ENCODE assay signal across 17 mouse cellular contexts in genomic region chr2:71122268-71123029, GRCm38 (mm10). TPM values are rescaled to one million over a fixed set of nuclear protein-coding genes. Genes with fewer than 3 reads are reported as not detected.
DNase-seq lines count a peak whose midpoint lies in the region; ATAC-seq lines count a peak whose summit lies in the region.
"Had no signal": no experiment of that assay in that cellular context is flagged by ENCODE, and none has a peak within 500 bp of the region (broad histone marks: within the 10 kb centered on the region; RNA-seq: fewer than 3 reads in every experiment).

No protein-coding gene starts in this region.

- H3K4me3 ChIP-seq in forebrain, embryonic 15.5 days, result no peak overlapping the region
- H3K4me3 ChIP-seq in forebrain, embryonic 13.5 days, result no peak overlapping the region
- no peak overlapping the region for H3K4me3 ChIP-seq in limb, embryonic 12.5 days (replicated peaks)
- no peak overlapping the region for H3K4me3 ChIP-seq in limb, embryonic 10.5 days
- H3K4me3 ChIP-seq in limb, embryonic 15.5 days, result no peak overlapping the region
- H3K4me3 ChIP-seq: liver, embryonic 13.5 days; lung, embryonic 15.5 days had no signal

- no peaks in the 10 kb centered on the region for H3K36me3 ChIP-seq in forebrain, embryonic 15.5 days
- no peaks in the 10 kb centered on the region for H3K36me3 ChIP-seq in forebrain, embryonic 13.5 days (ENCODE audit: poor library complexity, severe bottlenecking)
- H3K36me3 ChIP-seq in limb, embryonic 12.5 days, result no peaks in the 10 kb centered on the region
- no peaks in the 10 kb centered on the region for H3K36me3 ChIP-seq in limb, embryonic 10.5 days
- H3K36me3 ChIP-seq in limb, embryonic 15.5 days, result no peaks in the 10 kb centered on the region
- H3K36me3 ChIP-seq: liver, embryonic 13.5 days; lung, embryonic 15.5 days had no signal

- H3K27ac ChIP-seq in forebrain, embryonic 15.5 days (replicated peaks), result peak overlapping the region; percentile 38
- no peak overlapping the region; the same call in 1 of the 2 replicates for H3K27ac ChIP-seq in forebrain, embryonic 13.5 days
- H3K27ac ChIP-seq in limb, embryonic 12.5 days, result peak overlapping the region; percentile 20; the same call in 1 of the 2 replicates
- no peak overlapping the region for H3K27ac ChIP-seq in limb, embryonic 10.5 days
- H3K27ac ChIP-seq in limb, embryonic 15.5 days, result peak overlapping the region; percentile 57
- H3K27ac ChIP-seq: liver, embryonic 13.5 days; lung, embryonic 15.5 days had no signal

- H3K4me1 ChIP-seq in forebrain, embryonic 15.5 days, result peaks cover 29% of the 10 kb centered on the region
- peaks cover 40% of the 10 kb centered on the region for H3K4me1 ChIP-seq in forebrain, embryonic 13.5 days
- H3K4me1 ChIP-seq in limb, embryonic 12.5 days (replicated peaks), result peaks cover 25% of the 10 kb centered on the region
- peaks cover 14% of the 10 kb centered on the region for H3K4me1 ChIP-seq in limb, embryonic 10.5 days
- peaks cover 34% of the 10 kb centered on the region for H3K4me1 ChIP-seq in limb, embryonic 15.5 days

- no peak overlapping the region for H3K9ac ChIP-seq in forebrain, embryonic 15.5 days (replicated peaks)
- no peak overlapping the region for H3K9ac ChIP-seq in forebrain, embryonic 13.5 days
- no peak overlapping the region for H3K9ac ChIP-seq in limb, embryonic 12.5 days (replicated peaks)
- no peak overlapping the region for H3K9ac ChIP-seq in limb, embryonic 15.5 days
- H3K9ac ChIP-seq: liver, embryonic 13.5 days; lung, embryonic 15.5 days had no signal

- H3K27me3 ChIP-seq in forebrain, embryonic 15.5 days, result 0 out of 2 replicates have a peak, but pooled peaks cover 4% of the 10 kb centered on the region
- peaks cover 20% of the 10 kb centered on the region for H3K27me3 ChIP-seq in forebrain, embryonic 13.5 days
- peaks cover 18% of the 10 kb centered on the region; the same call in 1 of the 2 replicates for H3K27me3 ChIP-seq in limb, embryonic 12.5 days
- peaks cover 33% of the 10 kb centered on the region for H3K27me3 ChIP-seq in limb, embryonic 10.5 days (ENCODE audit: low read depth, poor library complexity, severe bottlenecking)
- H3K27me3 ChIP-seq in limb, embryonic 15.5 days, result no peaks in the 10 kb centered on the region
- H3K27me3 ChIP-seq: lung, embryonic 15.5 days; Patski had no signal

- 43% methylated on average over 13 of the region's 13 CpGs for WGBS in forebrain, embryonic 15.5 days
- 59% methylated on average over 13 of the region's 13 CpGs for WGBS in forebrain, embryonic 13.5 days
- 75% methylated on average over 13 of the region's 13 CpGs for WGBS in limb, embryonic 12.5 days
- WGBS in limb, embryonic 10.5 days, result 84% methylated on average over 13 of the region's 13 CpGs
- WGBS in limb, embryonic 15.5 days, result 47% methylated on average over 13 of the region's 13 CpGs

- no peak for ATAC-seq in forebrain, embryonic 15.5 days (replicated peaks)
- ATAC-seq in forebrain, embryonic 13.5 days, result no peak
- ATAC-seq in limb, embryonic 12.5 days (ENCODE audit: insufficient number of reproducible peaks, insufficient read depth, low FRiP score, low TSS enrichment, low read depth), result no peak
- ATAC-seq in limb, embryonic 15.5 days (ENCODE audit: insufficient number of reproducible peaks, low FRiP score, low TSS enrichment, low read depth), result no peak
- no peak for ATAC-seq in megakaryocyte progenitor cell, adult 5-6 weeks (replicated peaks; ENCODE audit: poor library complexity)
- ATAC-seq: activated CD4-positive, CD25-positive, alpha-beta regulatory T cell, adult 4 months; Patski had no signal

- DNase-seq in limb, embryonic 10.5 days (ENCODE audit: low spot score), result no peak
- DNase-seq in adipocyte (ENCODE audit: low spot score), result peak; percentile 34
- no peak for DNase-seq in lung, postnatal 14 days
- DNase-seq: adrenal gland, postnatal 36 days; gastrocnemius, postnatal 10 days; kidney, adult 2 months; kidney, postnatal 25 days; liver, embryonic 13.5 days; thymus, adult 18-20 months had no signal

- no peak overlapping the region for H3K4me2 ChIP-seq in forebrain, embryonic 15.5 days (replicated peaks)
- H3K4me2 ChIP-seq in forebrain, embryonic 13.5 days, result no peak overlapping the region
- H3K4me2 ChIP-seq in limb, embryonic 12.5 days, result no peak overlapping the region
- no peak overlapping the region for H3K4me2 ChIP-seq in limb, embryonic 15.5 days
- H3K4me2 ChIP-seq: liver, embryonic 13.5 days; lung, embryonic 15.5 days had no signal

- H3K9me3 ChIP-seq in forebrain, embryonic 15.5 days, result no peaks in the 10 kb centered on the region
- no peaks in the 10 kb centered on the region for H3K9me3 ChIP-seq in forebrain, embryonic 13.5 days (replicated peaks)
- no peaks in the 10 kb centered on the region for H3K9me3 ChIP-seq in limb, embryonic 12.5 days
- no peaks in the 10 kb centered on the region for H3K9me3 ChIP-seq in limb, embryonic 10.5 days (replicated peaks)
- no peaks in the 10 kb centered on the region for H3K9me3 ChIP-seq in limb, embryonic 15.5 days
- H3K9me3 ChIP-seq: liver, embryonic 13.5 days; lung, embryonic 15.5 days had no signal

RNA-seq across cellular contexts. Expression of gene Cybrd1, which starts 4.7 kb away (rescaled TPM):
- 1.0 and 1.5 TPM in 2 replicates for polyA plus RNA-seq in forebrain, embryonic 15.5 days (2015; fragmentation: Nextera tagmentation; extraction: Ambion mirVana)
- polyA plus RNA-seq in forebrain, embryonic 13.5 days (2015; fragmentation: Nextera tagmentation; extraction: Ambion mirVana), result 0.22 and 0.30 TPM in 2 replicates
- 2.8 and 3.5 TPM in 2 replicates for polyA plus RNA-seq in limb, embryonic 12.5 days (2016; fragmentation: Nextera tagmentation; extraction: Ambion mirVana)
- 0.15 and 0.48 TPM in 2 replicates for polyA plus RNA-seq in limb, embryonic 10.5 days (2016; fragmentation: Nextera tagmentation; extraction: Ambion mirVana)
- polyA plus RNA-seq in limb, embryonic 15.5 days (2015; fragmentation: Nextera tagmentation; extraction: Ambion mirVana), result 8.9 and 9.4 TPM in 2 replicates
- total RNA-seq in megakaryocyte progenitor cell, adult 5-6 weeks (2015), result 0.05 TPM in 1 of 2 replicates, not detected in the other
- total RNA-seq in megakaryocyte progenitor cell, adult 5-6 weeks (2017), result 0.08 TPM in 1 of 2 replicates, not detected in the other

Comparison
In these comparisons a context has a peak if more than half of its experiments do, and no peak if none do; other contexts are left out.
1. H3K27ac ChIP-seq: peak in forebrain, embryonic 15.5 days (single experiment), limb, embryonic 12.5 days (single experiment) and limb, embryonic 15.5 days (single experiment); none in forebrain, embryonic 13.5 days (single experiment) and limb, embryonic 10.5 days (single experiment).